Mouse (Mus musculus) liver, embryonic 12.5 days (tissue): Measurements from ENCODE around the gene Tctex1d4. TPM values are rescaled to one million over a fixed set of nuclear protein-coding genes. Genes with fewer than 3 reads are reported as not detected.

Source experiments
- ATAC-seq: fragments of 200-750 bp; cut with Nextera tagmentation; 2 replicates; pipeline ENCODE4 v1.8.0; 2017; ENCODE audit warnings: moderate number of reproducible peaks, mild to moderate bottlenecking, moderate library complexity
- H3K27ac ChIP-seq: fragments of 300-500 bp; sonication (generic); 2 replicates; pipeline ENCODE4 v1.5.1; 2016; ENCODE audit warnings: mild to moderate bottlenecking
- H3K27me3 ChIP-seq: fragments of 300-500 bp; sonication (generic); replicated peaks from 2 replicates; pipeline ENCODE4 v1.6.1; 2016; ENCODE audit warnings: mild to moderate bottlenecking, moderate library complexity
- H3K36me3 ChIP-seq: fragments of 300-500 bp; sonication (generic); 2 replicates; pipeline ENCODE4 v1.6.1; 2016; ENCODE audit warnings: mild to moderate bottlenecking, moderate library complexity
- H3K4me1 ChIP-seq: fragments of 300-500 bp; sonication (generic); 2 replicates; pipeline ENCODE4 v1.6.1; 2016
- H3K4me2 ChIP-seq: fragments of 300-500 bp; sonication (generic); 2 replicates; pipeline ENCODE4 v1.6.1; 2016; ENCODE audit warnings: mild to moderate bottlenecking, moderate library complexity
- H3K4me3 ChIP-seq: fragments of 300-500 bp; sonication (generic); 2 replicates; pipeline ENCODE4 v1.5.1; 2016; ENCODE audit warnings: mild to moderate bottlenecking, moderate library complexity
- H3K9ac ChIP-seq: fragments of 300-500 bp; sonication (generic); 2 replicates; pipeline ENCODE4 v1.6.1; 2016; ENCODE audit warnings: mild to moderate bottlenecking, moderate library complexity
- H3K9me3 ChIP-seq: fragments of 300-500 bp; sonication (generic); replicated peaks from 2 replicates; pipeline ENCODE4 v1.6.1; 2016; ENCODE audit warnings: mild to moderate bottlenecking, moderate library complexity
- WGBS: fragments of 180-500 bp; shearing (Covaris S2); methylation state at CpG from one replicate; pipeline ENCODE4 v1.1.7; 2016; ENCODE audit not compliant: insufficient replicate concordance; 5-methylcytosine and 5-hydroxymethylcytosine counted together
- polyA plus RNA-seq: library from polyadenylated mRNA; unstranded; fragments of >200 nt; fragmentation: Nextera tagmentation; extraction: Ambion mirVana; gene quantifications from 2 replicates; pipeline ENCODE4 v1.2.1, GENCODE M21; 2016

The Tctex1d4 gene
- polyA plus RNA-seq, 1 experiment from 2014 or later, result not detected

DNA sequence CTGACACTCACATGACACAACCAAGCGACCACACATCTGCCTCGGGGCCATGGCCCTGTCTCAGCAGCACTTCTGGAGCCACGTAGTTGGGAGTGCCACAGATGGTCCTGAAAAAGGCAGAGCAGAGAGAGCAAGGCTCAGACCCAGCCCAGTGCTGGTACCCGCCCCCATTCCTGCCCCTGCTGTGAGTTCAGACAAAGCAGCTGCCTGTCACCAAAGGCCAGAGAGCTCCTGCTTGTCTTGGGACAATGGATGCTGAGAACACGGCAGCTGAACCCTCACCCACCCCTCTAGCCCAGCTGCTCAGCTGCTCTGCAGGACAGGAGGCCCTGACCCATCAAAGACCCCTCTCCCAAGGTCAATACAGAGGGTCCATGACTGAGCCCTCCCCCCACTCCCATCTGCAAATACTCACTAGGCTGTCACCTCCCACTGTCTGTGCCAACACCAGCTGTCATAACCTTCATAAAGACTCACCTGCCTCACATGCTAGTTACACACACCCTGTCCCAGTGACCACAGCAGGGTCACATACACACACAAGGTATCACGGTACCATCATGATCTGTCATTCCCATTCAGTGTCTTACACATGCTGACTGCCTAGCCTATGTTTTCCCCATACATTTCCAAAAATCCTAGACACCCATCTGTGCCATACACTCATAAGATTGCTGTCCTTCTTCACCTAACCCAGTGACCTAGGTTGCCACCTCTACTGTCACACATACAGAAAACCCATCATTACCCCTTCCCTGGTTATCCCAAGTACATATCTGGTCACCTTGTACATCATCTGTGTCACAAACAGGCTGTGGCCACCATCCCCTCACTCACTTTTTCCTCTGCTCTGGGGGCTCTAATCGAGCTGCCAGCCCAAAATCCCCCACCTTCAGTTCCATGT lies 5.5 kb downstream of the Tctex1d4 start:
- Histone ChIP-seq H3K4me1 (peaks cover 40% of the 10 kb centered on the region), H3K4me2 (peak overlapping the region; percentile 99), H3K27me3 (peaks cover 39% of the 10 kb centered on the region), H3K9ac (no peak overlapping the region), H3K36me3 (peaks cover 24% of the 10 kb centered on the region), H3K9me3 (no peaks in the 10 kb centered on the region), H3K27ac (no peak overlapping the region), H3K4me3 (peak overlapping the region; percentile 85; the same call in 1 of the 2 replicates)
- WGBS, result 45% methylated on average over 7 of the region's 7 CpGs
- ATAC-seq, result no peak

DNA sequence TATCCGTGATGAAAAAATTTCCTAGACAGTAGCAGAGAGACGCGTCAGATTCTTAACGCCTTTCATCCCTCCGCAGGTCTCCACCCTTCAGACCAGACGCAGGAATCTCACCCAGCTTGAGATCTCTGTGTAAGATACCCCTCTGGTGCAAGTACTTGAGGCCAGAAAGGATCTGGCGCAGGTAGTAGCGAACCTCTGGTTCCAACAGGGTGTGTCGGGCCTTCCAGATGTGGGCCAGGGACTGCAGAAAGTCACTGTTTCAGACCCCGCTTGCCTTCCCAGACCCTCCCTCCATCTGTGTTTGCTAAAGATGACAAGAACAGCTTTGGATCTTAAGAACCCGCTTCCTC lies 6.2 kb downstream of the Tctex1d4 start:
- WGBS, result 20% methylated on average over 11 of the region's 11 CpGs
- peaks cover 24% of the 10 kb centered on the region for H3K36me3 ChIP-seq
- H3K9me3 ChIP-seq, result no peaks in the 10 kb centered on the region
- H3K27ac ChIP-seq, result no peak overlapping the region
- H3K9ac ChIP-seq, result peak overlapping the region; percentile 84; the same call in 1 of the 2 replicates
- H3K4me2 ChIP-seq, result peak overlapping the region; percentile 99
- peaks cover 39% of the 10 kb centered on the region for H3K27me3 ChIP-seq
- H3K4me3 ChIP-seq, result peak overlapping the region; percentile 85
- no peak for ATAC-seq
- H3K4me1 ChIP-seq, result peaks cover 40% of the 10 kb centered on the region

- peak overlapping the region; percentile 99 for H3K4me2 ChIP-seq
- peaks cover 39% of the 10 kb centered on the region for H3K27me3 ChIP-seq
- peaks cover 45% of the 10 kb centered on the region for H3K4me1 ChIP-seq
- ATAC-seq, result 0 out of 2 replicates have a peak, but pooled peaks have one; percentile 5
- H3K9ac ChIP-seq, result peak overlapping the region; percentile 84
- peaks cover 18% of the 10 kb centered on the region for H3K36me3 ChIP-seq
- under 1% methylated on average over 42 of the region's 42 CpGs for WGBS
- 0 out of 2 replicates have a peak overlapping the region, but pooled peaks have one; percentile 58 for H3K27ac ChIP-seq
- peak overlapping the region; percentile 85 for H3K4me3 ChIP-seq
- no peaks in the 10 kb centered on the region for H3K9me3 ChIP-seq
Measured at GRCm38 (mm10) chr4:117133366-117133796, 6.8 kb downstream of the Tctex1d4 start.

DNA sequence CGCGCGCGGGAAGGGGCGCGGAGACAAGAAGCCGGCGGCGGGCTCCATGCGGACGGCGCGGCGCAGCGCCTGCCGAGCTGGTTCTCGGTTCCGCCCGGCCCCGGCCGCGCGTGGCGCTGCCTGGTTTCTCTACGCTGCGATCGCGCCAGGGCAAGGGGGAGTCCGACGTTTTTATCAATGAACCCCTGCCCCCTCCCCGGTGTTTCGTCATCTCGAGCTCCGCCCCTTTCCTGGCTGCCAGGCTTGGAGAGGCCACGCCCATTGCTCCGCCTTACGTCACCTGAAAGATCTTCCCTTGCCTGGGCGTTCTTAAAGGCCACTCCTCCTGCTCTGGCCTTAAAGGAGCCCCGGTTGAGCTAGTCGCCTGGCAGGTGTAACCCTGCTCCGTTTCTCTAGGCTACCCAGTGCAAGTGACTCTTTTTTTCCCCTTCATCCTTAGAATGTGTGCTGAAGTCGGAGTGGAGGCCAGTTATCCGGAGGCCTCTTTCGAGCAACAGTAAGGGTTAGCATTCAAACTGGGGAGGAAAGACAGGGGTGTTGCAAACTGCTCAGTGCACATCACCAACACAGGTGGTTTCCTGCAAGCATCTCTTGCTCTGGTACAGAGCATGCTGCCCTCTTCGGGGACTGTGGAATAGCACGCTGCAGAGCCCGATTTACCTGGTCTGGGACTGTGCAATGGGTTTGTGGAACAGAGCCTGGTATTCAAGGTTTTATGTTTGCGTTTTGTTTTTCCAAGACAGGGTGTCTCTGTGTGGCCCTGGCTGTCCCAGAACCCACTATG lies 7.4 kb downstream of the Tctex1d4 start, which contains the start of gene Plk3:
Plk3 (minus strand) TSS at position 147 of the 784 bp plus-strand sequence.
- Histone ChIP-seq H3K4me2 (peak within 1 kb of the TSS; percentile 99), H3K4me3 (peak within 1 kb of the TSS; percentile 85), H3K9me3 (no peaks in the 10 kb centered on the region), H3K9ac (peak within 1 kb of the TSS; percentile 84), H3K4me1 (peaks cover 51% of the 10 kb centered on the region), H3K27me3 (peaks cover 39% of the 10 kb centered on the region), H3K27ac (peak within 1 kb of the TSS; percentile 62), H3K36me3 (peaks cover 12% of the 10 kb centered on the region)
- ATAC-seq, result peak; percentile 84
- WGBS, result 3% methylated on average over 47 of the region's 48 CpGs

DNA sequence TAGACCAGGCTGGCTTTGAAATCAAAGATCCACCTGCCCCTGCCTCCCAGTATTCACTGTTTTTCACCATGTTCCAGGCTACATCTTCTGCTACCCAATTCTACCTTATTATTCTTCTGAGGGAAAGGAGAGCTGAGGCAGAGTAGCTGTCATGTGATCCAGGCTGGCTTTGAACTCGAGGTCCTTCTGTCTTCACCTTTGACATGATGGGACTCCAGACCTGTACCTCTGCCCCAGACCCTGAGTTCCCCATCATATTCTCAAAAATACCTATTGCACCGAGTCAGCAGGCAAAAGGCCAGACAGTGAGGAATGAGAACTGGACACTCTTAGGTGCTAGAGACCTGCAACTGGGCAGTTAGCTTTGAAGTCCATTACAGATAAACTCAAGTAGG lies 8.0 kb downstream of the Tctex1d4 start:
- H3K4me1 ChIP-seq, result peaks cover 54% of the 10 kb centered on the region
- peak overlapping the region; percentile 62 for H3K27ac ChIP-seq
- H3K9me3 ChIP-seq, result no peaks in the 10 kb centered on the region
- peaks cover 9% of the 10 kb centered on the region; the same call in 1 of the 2 replicates for H3K36me3 ChIP-seq
- H3K4me2 ChIP-seq, result peak overlapping the region; percentile 99
- H3K4me3 ChIP-seq, result peak overlapping the region; percentile 85
- peaks cover 39% of the 10 kb centered on the region for H3K27me3 ChIP-seq
- ATAC-seq, result no peak
- H3K9ac ChIP-seq, result peak overlapping the region; percentile 49
- 35% methylated on average over 2 of the region's 2 CpGs for WGBS

GRCm38 (mm10) chr4:117136034-117136433 lies 9.4 kb downstream of the Tctex1d4 start:
- peak overlapping the region; percentile 46 for H3K4me2 ChIP-seq
- peak overlapping the region; percentile 75 for H3K27ac ChIP-seq
- ATAC-seq, result peak; percentile 67
- H3K9ac ChIP-seq, result peak overlapping the region; percentile 40
- peaks cover 28% of the 10 kb centered on the region for H3K27me3 ChIP-seq
- H3K36me3 ChIP-seq, result 0 out of 2 replicates have a peak, but pooled peaks cover 7% of the 10 kb centered on the region
- peaks cover 61% of the 10 kb centered on the region for H3K4me1 ChIP-seq
- 17% methylated on average over 8 of the region's 8 CpGs for WGBS
- H3K4me3 ChIP-seq, result no peak overlapping the region
- H3K9me3 ChIP-seq, result no peaks in the 10 kb centered on the region

DNA sequence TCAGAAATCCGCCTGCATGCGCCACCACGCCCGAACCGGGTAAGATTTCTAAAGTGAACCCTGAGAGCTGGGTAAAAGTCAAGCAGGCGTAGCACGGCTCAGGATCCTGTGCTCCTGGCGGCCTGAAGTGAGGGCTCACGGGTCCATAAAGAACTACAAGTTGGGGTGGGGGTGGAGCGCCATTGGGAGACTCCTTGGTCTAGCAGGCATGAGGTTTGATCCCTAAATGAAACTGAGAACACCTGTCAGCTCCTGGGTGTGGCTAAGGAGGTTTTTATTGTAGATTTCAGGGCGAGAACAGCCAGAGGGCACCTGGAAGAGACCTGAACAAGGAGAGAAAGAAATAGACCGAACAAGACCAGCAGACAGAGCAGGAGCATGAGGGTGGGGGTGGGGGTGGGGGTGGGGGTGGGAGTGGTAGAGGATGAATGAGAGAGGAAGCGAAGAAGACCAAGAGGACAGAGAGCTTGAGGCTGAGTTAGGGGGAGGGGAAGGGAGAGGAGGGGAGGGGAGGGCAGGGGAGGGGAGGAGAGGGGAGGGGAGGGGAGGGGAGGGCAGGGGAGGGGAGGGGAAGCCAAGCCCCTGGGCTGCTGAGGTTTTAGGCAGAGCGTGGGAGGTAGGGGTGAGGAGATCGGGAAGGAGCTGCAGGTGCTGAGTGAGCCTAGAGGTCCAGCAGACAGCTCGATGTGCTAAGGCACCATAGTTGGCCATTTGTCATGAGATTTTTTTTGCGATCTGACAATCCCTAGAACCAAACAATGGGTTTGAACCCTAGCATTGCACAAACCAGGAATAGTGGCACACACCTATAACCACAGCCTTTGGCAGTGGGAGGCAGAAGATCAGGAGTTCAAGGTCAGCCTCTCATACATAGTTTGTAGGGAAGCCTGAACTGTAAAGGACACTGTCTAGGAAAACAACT lies 12.0 kb downstream of the Tctex1d4 start:
- H3K4me3 ChIP-seq, result no peak overlapping the region
- H3K4me1 ChIP-seq, result peaks cover 48% of the 10 kb centered on the region
- H3K27ac ChIP-seq, result 0 out of 2 replicates have a peak overlapping the region, but pooled peaks have one; percentile 3
- H3K27me3 ChIP-seq, result peaks cover 27% of the 10 kb centered on the region
- no peak for ATAC-seq
- no peaks in the 10 kb centered on the region for H3K9me3 ChIP-seq
- 57% methylated on average over 16 of the region's 17 CpGs for WGBS
- no peaks in the 10 kb centered on the region for H3K36me3 ChIP-seq
- no peak overlapping the region; the same call in 1 of the 2 replicates for H3K9ac ChIP-seq
- H3K4me2 ChIP-seq, result no peak overlapping the region

GRCm38 (mm10) chr4:117139217-117139612 lies 12.6 kb downstream of the Tctex1d4 start:
- H3K27me3 ChIP-seq, result peaks cover 30% of the 10 kb centered on the region; the same call in 1 of the 2 replicates
- H3K4me2 ChIP-seq, result no peak overlapping the region
- no peaks in the 10 kb centered on the region for H3K36me3 ChIP-seq
- 0 out of 2 replicates have a peak overlapping the region, but pooled peaks have one; percentile 3 for H3K27ac ChIP-seq
- no peak overlapping the region for H3K4me3 ChIP-seq
- H3K9me3 ChIP-seq, result no peaks in the 10 kb centered on the region
- H3K4me1 ChIP-seq, result peaks cover 45% of the 10 kb centered on the region
- 3% methylated on average over 2 of the region's 2 CpGs for WGBS
- 0 out of 2 replicates have a peak, but pooled peaks have one; percentile 13 for ATAC-seq
- H3K9ac ChIP-seq, result no peak overlapping the region

DNA sequence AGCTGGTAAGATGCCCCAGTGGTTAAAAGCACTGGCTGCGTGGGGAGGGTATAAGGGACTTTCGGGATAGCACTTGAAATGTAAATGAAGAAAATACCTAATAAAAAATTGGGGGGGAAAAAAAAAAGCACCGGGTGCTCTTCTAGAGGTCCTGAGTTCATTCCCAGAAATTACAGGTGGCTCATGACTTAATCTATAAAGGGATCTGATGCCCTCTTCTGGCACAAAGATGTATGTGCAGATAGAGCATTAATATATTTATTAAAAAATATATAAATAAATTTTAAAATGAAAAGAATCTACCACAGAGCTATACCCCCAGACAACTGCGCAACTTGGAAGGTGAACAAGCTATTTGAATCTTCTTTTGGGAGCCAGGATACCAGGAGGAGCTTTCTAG lies 14.0 kb downstream of the Tctex1d4 start:
- 31% methylated on average over 4 of the region's 4 CpGs for whole genome bisulfite sequencing
- Histone ChIP-seq H3K4me2 (no peak overlapping the region), H3K36me3 (no peaks in the 10 kb centered on the region), H3K4me1 (peaks cover 33% of the 10 kb centered on the region), H3K9me3 (no peaks in the 10 kb centered on the region), H3K27ac (no peak overlapping the region), H3K9ac (no peak overlapping the region), H3K27me3 (peaks cover 33% of the 10 kb centered on the region; the same call in 1 of the 2 replicates), H3K4me3 (no peak overlapping the region)
- no peak for ATAC-seq

DNA sequence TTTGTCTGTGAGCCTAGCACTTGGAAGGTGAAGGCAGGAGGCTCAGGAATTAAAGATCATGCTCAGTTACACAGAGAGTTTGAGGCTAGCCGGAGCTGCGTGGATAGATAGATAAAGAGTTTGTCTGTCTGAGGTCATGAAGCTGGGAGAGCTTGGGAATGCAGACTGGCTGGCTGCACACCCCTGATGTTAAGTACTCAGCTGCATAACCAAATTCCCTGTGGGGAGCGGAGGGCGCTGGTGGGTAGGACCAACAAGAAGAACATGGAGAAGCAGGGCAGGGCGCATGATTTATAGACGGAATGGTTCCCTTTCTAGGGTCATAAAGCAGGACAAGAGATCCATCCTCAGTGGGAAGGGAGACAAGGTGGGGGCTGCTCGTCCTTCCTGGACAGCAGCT lies 16.4 kb downstream of the Tctex1d4 start:
- peaks cover 23% of the 10 kb centered on the region for H3K4me1 ChIP-seq
- H3K36me3 ChIP-seq, result 0 out of 2 replicates have a peak, but pooled peaks cover 3% of the 10 kb centered on the region
- no peak overlapping the region for H3K27ac ChIP-seq
- H3K27me3 ChIP-seq, result peaks cover 33% of the 10 kb centered on the region; the same call in 1 of the 2 replicates
- H3K4me2 ChIP-seq, result no peak overlapping the region
- ATAC-seq, result no peak
- H3K9ac ChIP-seq, result no peak overlapping the region
- H3K4me3 ChIP-seq, result no peak overlapping the region
- no peaks in the 10 kb centered on the region for H3K9me3 ChIP-seq
- 54% methylated on average over 7 of the region's 7 CpGs for WGBS

- Histone ChIP-seq H3K9me3 (no peaks in the 10 kb centered on the region), H3K4me1 (peaks cover 6% of the 10 kb centered on the region), H3K4me2 (no peak overlapping the region), H3K36me3 (peaks cover 22% of the 10 kb centered on the region), H3K27ac (no peak overlapping the region), H3K27me3 (peaks cover 33% of the 10 kb centered on the region; the same call in 1 of the 2 replicates), H3K4me3 (no peak overlapping the region), H3K9ac (no peak overlapping the region)
- ATAC-seq, result no peak
- WGBS, result 78% methylated on average over 13 of the region's 13 CpGs
Measured at GRCm38 (mm10) chr4:117145248-117145647, 18.7 kb downstream of the Tctex1d4 start.
